Comparison of ENCODE assay signal across 14 mouse cellular contexts in the genomic region with DNA sequence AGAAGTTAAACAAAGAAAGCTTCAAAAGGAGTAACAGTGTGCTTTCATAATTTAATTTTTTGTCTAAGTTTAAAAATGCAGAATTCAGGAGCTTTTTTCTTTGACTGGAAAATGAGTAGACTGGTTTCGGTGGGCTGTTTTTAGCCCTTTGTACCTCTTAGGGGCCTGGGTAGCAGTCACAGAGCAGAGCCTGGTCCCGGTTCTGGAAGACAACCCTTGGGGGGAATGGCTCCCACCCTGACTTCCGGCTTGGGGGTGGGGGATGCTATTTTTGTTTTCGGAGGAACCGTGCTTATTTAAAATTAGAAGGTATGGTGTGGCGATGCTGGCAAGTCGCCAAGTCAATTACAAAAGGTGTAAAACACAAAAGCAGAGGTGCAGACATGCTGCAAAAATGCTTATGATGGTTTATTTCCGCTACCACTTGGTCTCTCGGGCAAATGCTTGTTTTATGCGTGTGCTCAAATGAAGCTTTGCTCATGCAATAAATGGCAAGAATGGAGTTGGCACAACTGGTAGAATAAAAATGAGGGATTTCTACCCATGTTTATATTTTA. TPM values are rescaled to one million over a fixed set of nuclear protein-coding genes. Genes with fewer than 3 reads are reported as not detected.
DNase-seq lines count a peak whose midpoint lies in the region; ATAC-seq and TF ChIP-seq lines count a peak whose summit lies in the region.
"Had no signal": no experiment of that assay in that cellular context is flagged by ENCODE, and none has a peak within 500 bp of the region (broad histone marks: within the 10 kb centered on the region; RNA-seq: fewer than 3 reads in every experiment).

No protein-coding gene starts in this region.

- no peak for TF ChIP-seq EP300 in heart, postnatal 0 days (IDR thresholded peaks at IDR 0.05; ENCODE audit: low read depth)
- no peak for TF ChIP-seq EP300 in liver, postnatal 0 days (IDR thresholded peaks at IDR 0.05; ENCODE audit: low read depth)

- H3K9me3 ChIP-seq in heart, postnatal 0 days (replicated peaks; ENCODE audit: control insufficient read depth, low read length) = no peaks in the 10 kb centered on the region
- no peaks in the 10 kb centered on the region for H3K9me3 ChIP-seq in midbrain, embryonic 11.5 days (ENCODE audit: control insufficient read depth, low read length)
- H3K9me3 ChIP-seq in midbrain, embryonic 10.5 days (replicated peaks) = no peaks in the 10 kb centered on the region
- H3K9me3 ChIP-seq in midbrain, postnatal 0 days (ENCODE audit: low read length) = no peaks in the 10 kb centered on the region
- no peaks in the 10 kb centered on the region for H3K9me3 ChIP-seq in liver, postnatal 0 days (ENCODE audit: low read length)
- H3K9me3 ChIP-seq: G1E had no signal

- H3K4me3 ChIP-seq in heart, postnatal 0 days (ENCODE audit: low read depth, low read length) = 0 out of 2 replicates have a peak overlapping the region, but pooled peaks have one; percentile 2
- H3K4me3 ChIP-seq in midbrain, embryonic 11.5 days (ENCODE audit: low read depth, low read length) = no peak overlapping the region
- H3K4me3 ChIP-seq in midbrain, embryonic 10.5 days = no peak overlapping the region
- H3K4me3 ChIP-seq in midbrain, postnatal 0 days (ENCODE audit: low read depth, low read length) = no peak overlapping the region
- no peak overlapping the region for H3K4me3 ChIP-seq in liver, postnatal 0 days (ENCODE audit: low read depth, low read length)

- intact Hi-C loops in heart, postnatal 14 days (cut with DNase I) = no loop called here

- no peak for TF ChIP-seq CTCF in heart, postnatal 0 days (IDR thresholded peaks at IDR 0.05; ENCODE audit: low read depth)
- TF ChIP-seq CTCF in midbrain, postnatal 0 days (IDR thresholded peaks at IDR 0.05) = no peak
- TF ChIP-seq CTCF in liver, postnatal 0 days (IDR thresholded peaks at IDR 0.05; ENCODE audit: low read depth) = no peak

- peak overlapping the region; percentile 70; the same call in 1 of the 2 replicates for H3K27ac ChIP-seq in heart, postnatal 0 days (ENCODE audit: low read depth)
- no peak overlapping the region for H3K27ac ChIP-seq in midbrain, embryonic 11.5 days (ENCODE audit: low read depth, low read length)
- no peak overlapping the region for H3K27ac ChIP-seq in midbrain, embryonic 10.5 days (replicated peaks)
- H3K27ac ChIP-seq in midbrain, postnatal 0 days (ENCODE audit: low read depth, low read length) = peak overlapping the region; percentile 38; the same call in 1 of the 2 replicates
- H3K27ac ChIP-seq in liver, postnatal 0 days (ENCODE audit: low read depth) = no peak overlapping the region
- H3K27ac ChIP-seq: liver, embryonic 14.5 days had no signal

- H3K27me3 ChIP-seq in heart, postnatal 0 days (ENCODE audit: control insufficient read depth, insufficient read depth, low read length) = no peaks in the 10 kb centered on the region
- no peaks in the 10 kb centered on the region for H3K27me3 ChIP-seq in midbrain, embryonic 11.5 days (ENCODE audit: control insufficient read depth, insufficient read depth, low read length)
- H3K27me3 ChIP-seq in midbrain, embryonic 10.5 days (ENCODE audit: low read depth, poor library complexity, severe bottlenecking) = no peaks in the 10 kb centered on the region
- H3K27me3 ChIP-seq in midbrain, postnatal 0 days (ENCODE audit: insufficient read depth, low read length) = no peaks in the 10 kb centered on the region
- no peaks in the 10 kb centered on the region for H3K27me3 ChIP-seq in liver, postnatal 0 days (ENCODE audit: insufficient read depth, low read length)

- ATAC-seq in heart, postnatal 0 days (ENCODE audit: insufficient read depth, low read depth) = no peak
- no peak for ATAC-seq in midbrain, embryonic 11.5 days (ENCODE audit: low FRiP score)
- ATAC-seq in midbrain, postnatal 0 days (ENCODE audit: low FRiP score) = no peak
- ATAC-seq in liver, postnatal 0 days = no peak

- H3K36me3 ChIP-seq in heart, postnatal 0 days (replicated peaks; ENCODE audit: control insufficient read depth, insufficient read depth, low read length) = no peaks in the 10 kb centered on the region
- H3K36me3 ChIP-seq in midbrain, embryonic 11.5 days (ENCODE audit: control insufficient read depth, insufficient read depth, low read length) = no peaks in the 10 kb centered on the region
- no peaks in the 10 kb centered on the region for H3K36me3 ChIP-seq in midbrain, embryonic 10.5 days
- H3K36me3 ChIP-seq in midbrain, postnatal 0 days (ENCODE audit: insufficient read depth, low read length) = no peaks in the 10 kb centered on the region
- no peaks in the 10 kb centered on the region for H3K36me3 ChIP-seq in liver, postnatal 0 days (replicated peaks; ENCODE audit: insufficient read depth, low read length)

- H3K4me1 ChIP-seq in heart, postnatal 0 days (ENCODE audit: control insufficient read depth, insufficient read depth) = peaks cover 16% of the 10 kb centered on the region
- 0 out of 2 replicates have a peak, but pooled peaks cover 4% of the 10 kb centered on the region for H3K4me1 ChIP-seq in midbrain, embryonic 11.5 days (ENCODE audit: control insufficient read depth, insufficient read depth, low read length)
- H3K4me1 ChIP-seq in midbrain, embryonic 10.5 days = peaks cover 7% of the 10 kb centered on the region
- peaks cover 5% of the 10 kb centered on the region; the same call in 1 of the 2 replicates for H3K4me1 ChIP-seq in midbrain, postnatal 0 days (ENCODE audit: insufficient read depth, low read length)
- H3K4me1 ChIP-seq in liver, postnatal 0 days (ENCODE audit: insufficient read depth) = no peaks in the 10 kb centered on the region

- peak overlapping the region; percentile 37 for H3K4me2 ChIP-seq in heart, postnatal 0 days (ENCODE audit: low read depth, low read length)
- H3K4me2 ChIP-seq in midbrain, embryonic 11.5 days = no peak overlapping the region
- H3K4me2 ChIP-seq in midbrain, postnatal 0 days (ENCODE audit: low read depth, low read length, poor library complexity, severe bottlenecking) = peak overlapping the region; percentile 12; the same call in 1 of the 2 replicates
- H3K4me2 ChIP-seq in liver, postnatal 0 days (ENCODE audit: low read depth, low read length) = no peak overlapping the region

- WGBS in heart, postnatal 0 days = 35% methylated on average over 10 of the region's 10 CpGs
- WGBS in midbrain, embryonic 11.5 days = 91% methylated on average over 10 of the region's 10 CpGs
- 90% methylated on average over 10 of the region's 10 CpGs for WGBS in midbrain, embryonic 10.5 days
- WGBS in midbrain, postnatal 0 days = 51% methylated on average over 10 of the region's 10 CpGs
- 70% methylated on average over 10 of the region's 10 CpGs for WGBS in liver, postnatal 0 days (ENCODE audit: insufficient replicate concordance)

- peak; percentile 40 to 51 for DNase-seq in cerebellum, postnatal 14 days
- no peak for DNase-seq in cerebellum, adult 11-12 months
- DNase-seq in heart, postnatal 0 days (ENCODE audit: low spot score) = no peak
- no peak for DNase-seq in heart, postnatal 14 days
- peak; percentile 73 for DNase-seq in midbrain, embryonic 11.5 days (ENCODE audit: low spot score, missing footprints)
- DNase-seq in midbrain, embryonic 10.5 days (ENCODE audit: low spot score) = no peak
- DNase-seq in midbrain, postnatal 0 days (ENCODE audit: low spot score) = no peak
- no peak for DNase-seq in liver, postnatal 0 days
- DNase-seq: adrenal gland, postnatal 36 days; cerebellum, adult 11 months; embryo, embryonic 11 days; thymus, postnatal 14 days had no signal

- H3K9ac ChIP-seq in heart, postnatal 0 days (replicated peaks; ENCODE audit: low read depth, low read length) = no peak overlapping the region
- H3K9ac ChIP-seq in midbrain, embryonic 11.5 days (ENCODE audit: low read length) = no peak overlapping the region
- 0 out of 2 replicates have a peak overlapping the region, but pooled peaks have one; percentile 4 for H3K9ac ChIP-seq in midbrain, postnatal 0 days (replicated peaks; ENCODE audit: low read length, poor library complexity, severe bottlenecking)
- no peak overlapping the region for H3K9ac ChIP-seq in liver, postnatal 0 days (replicated peaks)
- H3K9ac ChIP-seq: liver, embryonic 14.5 days had no signal

RNA-seq across cellular contexts. Expression of a gene that starts 34.5 kb away (rescaled TPM):
- total RNA-seq in heart, postnatal 0 days (2014; rRNA removed; ENCODE audit: low replicate concordance) = 19.5 and 31.8 TPM in 2 replicates
- 51.3 and 52.5 TPM in 2 replicates for polyA plus RNA-seq in heart, postnatal 0 days (2015; fragmentation: Nextera tagmentation; extraction: Ambion mirVana)
- 10 to 100 TPM; 69.7 to 70.8 TPM for total RNA-seq in heart, postnatal 14 days (2021)
- 19.6 and 22.4 TPM in 2 replicates for polyA plus RNA-seq in midbrain, embryonic 11.5 days (2014; fragmentation: Nextera tagmentation; extraction: Ambion mirVana)
- 11.9 and 12.9 TPM in 2 replicates for polyA plus RNA-seq in midbrain, embryonic 10.5 days (2016; fragmentation: Nextera tagmentation; extraction: Ambion mirVana)
- total RNA-seq in midbrain, postnatal 0 days (2014; rRNA removed) = 23.7 and 25.6 TPM in 2 replicates
- 23.5 and 29.5 TPM in 2 replicates for polyA plus RNA-seq in midbrain, postnatal 0 days (2015; fragmentation: Nextera tagmentation; extraction: Ambion mirVana)
- polyA plus RNA-seq in liver, postnatal 0 days (2015; fragmentation: Nextera tagmentation; extraction: Ambion mirVana) = 8.6 and 9.1 TPM in 2 replicates

Comparison
In these comparisons a context has a peak if more than half of its experiments do, and no peak if none do; other contexts are left out.
1. DNase-seq: peak in cerebellum, postnatal 14 days (2 of 2) and midbrain, embryonic 11.5 days (single experiment); none in cerebellum, adult 11-12 months (single experiment), heart, postnatal 0 days (single experiment), heart, postnatal 14 days (0 of 2), midbrain, embryonic 10.5 days (single experiment), midbrain, postnatal 0 days (single experiment) and liver, postnatal 0 days (single experiment).
2. H3K27ac ChIP-seq: peak in heart, postnatal 0 days (single experiment) and midbrain, postnatal 0 days (single experiment); none in midbrain, embryonic 11.5 days (single experiment), midbrain, embryonic 10.5 days (single experiment) and liver, postnatal 0 days (single experiment).
3. H3K4me2 ChIP-seq: peak in heart, postnatal 0 days (single experiment) and midbrain, postnatal 0 days (single experiment); none in midbrain, embryonic 11.5 days (single experiment) and liver, postnatal 0 days (single experiment).